Mouse (Mus musculus) limb, embryonic 11.5 days (tissue): ENCODE data around the gene Arhgef10l. TPM values are rescaled to one million over a fixed set of nuclear protein-coding genes. Genes with fewer than 3 reads are reported as not detected.

Source experiments
- microRNA-seq: library from miRNA; unstranded; fragments of <30 nt; microRNA quantifications from one replicate; pipeline ENCODE4, GENCODE M21; 2016
- polyA plus RNA-seq: library from polyadenylated mRNA; unstranded; fragments of >200 nt; fragmentation: Nextera tagmentation; extraction: Ambion mirVana; gene quantifications from 2 replicates; pipeline ENCODE4 v1.2.1, GENCODE M21; 2014

The Arhgef10l gene
- polyA plus RNA-seq, 1 experiment from 2014 or later = 11.8 TPM

Small RNA genes lying within 50 kb of the gene (microRNA-seq; reads per million reads assigned to microRNA genes)
- gene Gm23045 = not detected

Other genes with a start within 250 kb of the Arhgef10l start
- 87.2 and 101 TPM in 2 replicates for gene Rcc2, start 34.5 kb upstream of the Arhgef10l start, polyA plus RNA-seq
- 0.11 TPM in 1 of 2 replicates, not detected in the other for gene Padi6, start 76.6 kb upstream of the Arhgef10l start, polyA plus RNA-seq
- 0.12 TPM in 1 of 2 replicates, not detected in the other for gene Padi4, start 108.2 kb upstream of the Arhgef10l start, polyA plus RNA-seq
- 0.54 and 0.61 TPM in 2 replicates for gene Padi3, start 144.6 kb upstream of the Arhgef10l start, polyA plus RNA-seq
- gene Padi1, start 179.8 kb upstream of the Arhgef10l start, polyA plus RNA-seq = 0.28 and 0.44 TPM in 2 replicates
- gene Padi2, start 240.3 kb upstream of the Arhgef10l start, polyA plus RNA-seq = 0.17 and 0.35 TPM in 2 replicates